Mouse (Mus musculus): ENCODE results near the gene Stard3.

Gene Stard3

GRCm38 (mm10) chr11:98358161-98359083, at the start of gene Stard3:
TSS of gene Stard3 (plus strand) at chr11:98358368.
- peak; percentile 95 for DNase-seq (ENCODE audit: low read depth, low spot score)

- peak; percentile 29 for DNase-seq (ENCODE audit: low read depth, low spot score)
Measured at GRCm38 (mm10) chr11:98313790-98314323, 44.3 kb upstream of the Stard3 start.

- DNase-seq (ENCODE audit: low read depth, low spot score), result no peak
Measured at GRCm38 (mm10) chr11:98317479-98317878, 40.7 kb upstream of the Stard3 start.

- DNase-seq (ENCODE audit: low read depth, low spot score), result no peak
Measured at GRCm38 (mm10) chr11:98318421-98319116, 39.6 kb upstream of the Stard3 start.

- DNase-seq (ENCODE audit: low read depth, low spot score), result no peak
Measured at GRCm38 (mm10) chr11:98319120-98319519, 39.0 kb upstream of the Stard3 start.

- DNase-seq (ENCODE audit: low read depth, low spot score), result no peak
Measured at GRCm38 (mm10) chr11:98319544-98319943, 38.6 kb upstream of the Stard3 start.

- no peak for DNase-seq (ENCODE audit: low read depth, low spot score)
Measured at GRCm38 (mm10) chr11:98319944-98320343, 38.2 kb upstream of the Stard3 start.

- no peak for DNase-seq (ENCODE audit: low read depth, low spot score)
Measured at GRCm38 (mm10) chr11:98320381-98320780, 37.8 kb upstream of the Stard3 start.

GRCm38 (mm10) chr11:98320806-98321676, 37.1 kb upstream of the Stard3 start:
- no peak for DNase-seq (ENCODE audit: low read depth, low spot score)

- no peak for DNase-seq (ENCODE audit: low read depth, low spot score)
Measured at GRCm38 (mm10) chr11:98321677-98322003, 36.5 kb upstream of the Stard3 start.

- no peak for DNase-seq (ENCODE audit: low read depth, low spot score)
Measured at GRCm38 (mm10) chr11:98322159-98322558, 36.0 kb upstream of the Stard3 start.

GRCm38 (mm10) chr11:98323136-98323866, 34.9 kb upstream of the Stard3 start:
- DNase-seq (ENCODE audit: low read depth, low spot score), result no peak

- no peak for DNase-seq (ENCODE audit: low read depth, low spot score)
Measured at GRCm38 (mm10) chr11:98323933-98324332, 34.2 kb upstream of the Stard3 start.

GRCm38 (mm10) chr11:98325191-98325820, 32.9 kb upstream of the Stard3 start:
- DNase-seq (ENCODE audit: low read depth, low spot score), result no peak

GRCm38 (mm10) chr11:98325821-98326218, 32.3 kb upstream of the Stard3 start:
- DNase-seq (ENCODE audit: low read depth, low spot score), result no peak

GRCm38 (mm10) chr11:98326741-98327135, 31.4 kb upstream of the Stard3 start:
- no peak for DNase-seq (ENCODE audit: low read depth, low spot score)

GRCm38 (mm10) chr11:98327136-98328030, 30.8 kb upstream of the Stard3 start:
- DNase-seq (ENCODE audit: low read depth, low spot score), result no peak

- DNase-seq (ENCODE audit: low read depth, low spot score), result no peak
Measured at GRCm38 (mm10) chr11:98328031-98328370, 30.2 kb upstream of the Stard3 start.

GRCm38 (mm10) chr11:98328371-98329069, 29.6 kb upstream of the Stard3 start:
- DNase-seq (ENCODE audit: low read depth, low spot score), result no peak
